Mouse (Mus musculus): ENCODE data around the gene Upk3b. TPM values are rescaled to one million over a fixed set of nuclear protein-coding genes. Genes with fewer than 3 reads are reported as not detected.

The Upk3b gene
- 1 to 10 TPM; 5.3 to 6.8 TPM for total RNA-seq (2021)
- long read RNA-seq, experiment 1, transcript Upk3b-201 (6 exons, 3,530 nt) = major isoform, 8 of 9 reads
- long read RNA-seq, experiment 1, partial matches to known transcripts = 1 of 9 reads
- long read RNA-seq, experiment 1, other reads (novel, unspliced or antisense) = 0 of 9 reads
- long read RNA-seq, experiment 2, partial matches to known transcripts = 0 of 2 reads
- long read RNA-seq, experiment 2, other reads (novel, unspliced or antisense) = 0 of 2 reads

GRCm38 (mm10) chr5:136038258-136039214, at the start of gene Upk3b:
Gene Upk3b, plus strand, starts transcription at chr5:136038496.
- no peak for DNase-seq

GRCm38 (mm10) chr5:135990601-135991000, 47.7 kb upstream of the Upk3b start:
- no peak for DNase-seq

DNA sequence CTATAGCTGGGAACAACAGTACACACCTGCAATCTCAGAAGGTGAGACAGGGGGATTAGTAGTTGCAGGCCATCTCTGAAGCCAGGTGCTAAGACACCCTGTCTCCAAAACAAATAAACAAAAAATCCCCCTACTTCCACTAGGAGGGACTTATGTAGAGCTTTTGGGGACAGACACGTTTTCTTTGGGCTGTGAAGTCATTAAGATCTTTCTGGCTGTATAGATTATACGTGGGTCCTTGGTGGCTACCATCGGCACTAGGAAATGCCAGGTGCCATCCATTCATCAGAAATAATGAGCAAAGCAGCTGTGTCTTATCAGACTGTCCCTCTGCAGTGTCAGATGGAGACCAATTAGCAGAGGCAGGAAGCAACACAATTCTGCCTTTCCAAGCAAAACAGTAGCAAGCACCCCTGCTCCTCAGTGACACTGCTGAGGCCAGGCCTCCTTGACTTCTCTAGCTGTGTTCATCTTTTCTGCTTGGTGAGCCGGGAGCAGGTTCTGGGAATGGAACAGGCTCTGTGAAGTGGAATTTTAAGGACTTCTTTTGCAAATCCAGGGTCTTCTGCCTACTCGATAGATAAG, 44.8 kb upstream of the Upk3b start:
- DNase-seq = no peak

GRCm38 (mm10) chr5:135994335-135994724, 44.0 kb upstream of the Upk3b start:
- DNase-seq = no peak

DNA sequence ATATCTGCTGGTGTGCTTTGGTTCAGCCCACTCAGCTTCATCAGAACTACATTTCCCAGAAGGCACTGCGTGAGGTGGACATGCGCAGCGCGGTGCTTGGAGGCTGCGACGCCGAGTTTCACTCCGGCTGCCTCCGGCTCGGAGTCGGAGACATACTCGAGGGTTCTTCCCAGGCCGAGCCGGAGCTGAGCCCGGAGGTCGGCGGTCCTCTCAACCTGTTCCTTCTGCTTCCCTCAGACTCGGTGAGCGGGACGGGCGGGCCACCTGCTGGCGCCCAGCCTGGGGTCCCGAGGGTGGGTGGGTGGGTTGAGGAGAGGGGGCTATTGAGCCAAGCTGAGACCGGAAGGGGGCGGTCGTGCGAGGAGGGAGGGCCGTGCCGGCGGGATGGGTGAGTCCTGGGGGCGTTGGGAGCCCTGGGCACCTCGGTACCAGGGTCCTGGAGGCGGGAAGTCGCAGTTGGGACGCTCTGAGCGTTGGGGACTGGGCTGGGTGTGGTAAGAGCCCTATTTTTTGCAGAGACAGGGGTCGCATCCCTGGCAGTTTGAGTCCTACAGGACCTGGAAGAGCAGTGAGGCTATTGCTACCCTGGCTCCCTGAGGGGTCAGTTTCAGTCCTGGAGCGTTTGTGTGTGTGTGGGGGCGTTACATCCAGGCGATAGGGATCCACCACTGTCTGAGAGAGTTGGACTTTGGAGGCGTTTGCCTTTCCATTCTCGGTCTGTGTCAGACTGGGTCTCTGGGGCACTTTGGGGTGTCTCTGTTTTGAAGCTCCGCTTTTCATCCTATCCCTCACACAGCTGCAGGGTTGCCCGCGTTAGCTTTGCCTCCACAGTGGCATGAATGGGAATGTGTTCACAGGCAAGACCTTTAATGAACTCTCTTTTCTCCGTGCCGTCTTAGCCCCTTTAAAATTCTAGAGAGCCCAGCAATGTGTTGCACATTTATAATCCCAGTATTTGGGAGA, 43.3 kb upstream of the Upk3b start, which contains the start of gene Dtx2:
Dtx2 (plus strand) TSS at position 76 of the 963 bp plus-strand sequence.
- peak; percentile 90 to 93 for DNase-seq

- peak in 1 of 2 experiments; percentile 30 for DNase-seq
Measured at GRCm38 (mm10) chr5:135996162-135996561, 42.1 kb upstream of the Upk3b start.

GRCm38 (mm10) chr5:136001222-136001621, 37.1 kb upstream of the Upk3b start:
- no peak for DNase-seq

DNA sequence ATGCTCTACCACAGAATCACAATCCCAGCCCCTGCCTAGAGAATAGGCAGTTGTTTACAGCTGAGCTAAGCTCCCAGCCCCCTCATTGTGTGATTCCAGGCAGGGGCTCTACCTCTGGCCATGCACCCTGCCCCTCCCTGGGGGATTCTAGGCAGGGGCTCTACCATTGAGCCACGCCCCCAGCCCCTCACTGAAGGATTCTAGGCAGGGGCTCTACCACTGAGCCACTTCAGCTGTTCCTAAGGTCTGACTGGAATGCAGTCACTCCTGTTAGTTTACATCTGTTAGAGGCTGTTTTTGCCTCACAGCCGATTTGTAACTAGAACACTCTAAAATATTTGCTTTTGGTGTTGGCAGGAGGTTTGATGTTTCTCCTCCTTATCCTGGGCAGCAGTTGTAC, 36.0 kb upstream of the Upk3b start:
- no peak for DNase-seq

DNA sequence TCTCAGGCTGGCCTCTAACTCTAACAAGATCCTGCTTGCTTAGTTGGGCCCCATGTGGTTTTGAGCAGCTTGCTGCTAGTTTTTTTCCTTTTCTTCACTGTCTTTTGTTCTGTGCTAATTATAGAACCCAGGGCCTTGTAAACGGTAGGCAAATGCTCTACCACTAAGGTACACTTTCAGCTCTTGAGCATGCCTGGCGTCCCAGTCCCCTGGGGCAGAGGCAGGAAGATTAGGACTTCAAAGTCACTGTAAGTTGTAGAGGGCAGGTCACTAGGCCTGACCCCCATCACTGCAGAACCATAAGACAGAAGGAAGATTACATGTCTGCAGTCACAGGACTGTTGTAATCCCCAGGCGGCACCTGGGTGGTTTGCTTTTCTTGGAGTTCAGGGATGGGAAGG, 35.5 kb upstream of the Upk3b start:
- no peak for DNase-seq

DNA sequence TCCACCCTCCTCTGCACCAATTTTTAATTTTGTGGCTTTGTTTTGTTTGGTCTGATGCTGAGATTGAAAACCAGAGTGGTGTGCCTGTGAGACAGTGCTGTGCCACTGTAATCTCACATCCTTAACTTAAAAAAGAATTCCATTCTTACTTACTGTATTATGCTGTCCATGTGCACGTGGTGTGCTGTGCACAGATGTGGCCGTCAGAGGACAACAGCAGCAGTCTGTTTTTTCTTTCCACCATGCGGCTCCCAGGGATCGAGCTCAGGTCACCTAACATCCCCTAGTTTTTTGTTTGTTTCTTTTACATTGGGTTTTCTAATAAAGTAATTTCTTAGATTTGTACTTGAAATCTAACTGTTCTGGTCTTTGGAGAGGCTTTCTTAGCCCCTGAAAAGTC, 33.8 kb upstream of the Upk3b start:
- DNase-seq = no peak

DNA sequence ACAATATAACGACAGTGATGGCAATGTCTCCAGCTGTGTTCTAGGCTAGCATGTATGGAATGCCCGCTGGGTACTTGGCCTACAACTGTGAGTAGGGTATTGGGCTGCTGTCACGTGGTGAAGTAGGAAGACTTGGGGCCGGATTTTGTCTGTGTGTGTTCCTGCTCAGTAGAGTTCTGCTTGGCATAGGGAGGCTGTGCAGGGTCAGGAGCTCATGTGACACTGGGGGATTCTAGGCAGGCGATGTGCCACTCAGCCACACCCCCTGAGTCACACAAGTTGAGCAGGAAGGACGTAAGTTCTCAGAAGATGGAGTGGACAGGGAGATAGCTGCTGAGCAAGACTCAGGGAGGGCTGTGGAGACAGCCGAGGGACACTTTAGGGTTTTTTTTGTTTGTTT, 30.6 kb upstream of the Upk3b start:
- DNase-seq = peak; percentile 37 to 40

GRCm38 (mm10) chr5:136014877-136015276, 23.4 kb upstream of the Upk3b start:
- DNase-seq = peak in 1 of 2 experiments; percentile 47

- peak in 1 of 2 experiments; percentile 23 for DNase-seq
Measured at GRCm38 (mm10) chr5:136015586-136015985, 22.7 kb upstream of the Upk3b start.

DNA sequence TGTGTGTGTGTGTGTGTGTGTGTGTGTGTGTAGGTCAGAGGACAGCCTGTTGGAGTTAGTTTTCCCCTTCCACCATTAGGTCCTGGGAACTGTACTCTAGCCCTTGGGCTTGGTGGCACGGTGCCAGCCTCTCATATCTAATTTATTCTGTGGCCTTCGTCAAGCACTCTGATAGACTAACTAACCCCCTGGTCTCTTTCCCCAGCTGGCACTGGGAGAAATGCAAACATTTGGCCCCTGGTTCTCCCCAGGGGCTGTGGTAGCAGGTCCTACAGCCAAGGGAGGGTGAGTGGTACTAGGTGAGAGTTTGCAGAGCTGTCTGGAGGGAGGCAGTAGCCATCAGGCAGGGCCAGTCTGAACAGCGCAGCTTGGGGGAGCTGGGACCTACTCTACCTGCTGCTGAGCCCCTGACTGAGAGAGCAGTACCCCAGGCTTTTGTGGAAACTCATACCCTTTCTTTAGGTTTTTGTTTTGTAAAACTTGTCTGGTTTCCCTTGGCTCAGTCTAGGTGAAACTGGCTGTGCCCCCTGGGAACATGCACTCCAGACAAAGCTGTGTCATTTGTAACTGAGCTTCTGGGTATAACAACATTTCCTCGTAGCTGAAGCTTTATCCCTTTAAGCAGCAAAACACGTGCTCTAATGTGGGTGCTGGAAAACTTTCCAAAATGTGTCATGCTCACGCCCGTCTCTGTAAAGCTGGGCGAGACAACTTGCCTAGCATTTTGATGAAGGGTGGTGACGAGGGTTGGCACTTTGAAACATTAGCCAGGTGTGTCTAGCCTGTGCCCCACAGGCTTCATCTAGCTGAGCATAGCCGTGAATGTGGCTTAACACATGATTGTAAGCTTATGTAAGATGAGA, 22.1 kb upstream of the Upk3b start:
- peak; percentile 70 to 79 for DNase-seq

DNA sequence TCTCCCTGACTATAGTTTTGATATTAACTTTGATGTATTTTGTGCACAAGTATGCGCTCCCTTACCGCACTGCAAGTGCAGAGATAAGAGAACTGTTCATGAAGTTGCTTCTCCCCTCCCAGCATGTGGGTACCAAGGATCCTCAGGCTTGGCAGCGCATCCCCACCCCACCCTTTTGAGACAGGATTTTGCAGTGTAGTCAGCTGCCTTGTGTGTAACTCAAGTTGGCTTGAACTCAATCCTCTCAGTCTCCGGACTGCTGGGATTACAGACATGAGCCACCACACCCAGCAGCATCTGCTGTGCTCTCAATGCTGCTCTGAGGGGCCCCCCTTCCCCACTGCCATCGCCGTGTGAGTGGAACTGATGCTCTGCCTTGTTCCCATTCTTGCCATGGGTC, 21.0 kb upstream of the Upk3b start:
- DNase-seq = no peak

GRCm38 (mm10) chr5:136018726-136019125, 19.6 kb upstream of the Upk3b start:
- DNase-seq = no peak

DNA sequence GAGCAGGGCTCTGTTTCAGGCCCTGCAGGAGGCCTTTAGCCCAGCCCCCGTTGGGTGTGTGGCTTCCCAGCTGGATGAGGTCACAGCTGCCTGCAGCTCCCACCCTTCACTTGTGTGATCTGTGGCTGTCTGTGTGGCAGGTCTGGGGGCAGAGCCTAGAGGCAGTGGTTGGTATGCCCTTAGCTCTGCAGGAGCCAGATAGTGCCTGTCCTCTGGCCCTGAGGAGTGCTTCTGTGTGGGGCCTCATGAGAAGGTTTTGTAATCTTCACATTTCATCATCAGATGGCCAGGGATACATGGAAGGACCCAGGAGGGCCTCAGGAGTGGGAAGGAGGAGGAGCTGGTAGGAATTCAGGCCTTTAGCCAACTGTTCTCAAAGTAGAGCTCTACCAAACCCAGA, 18.4 kb upstream of the Upk3b start:
- DNase-seq = peak in 1 of 2 experiments; percentile 25

DNA sequence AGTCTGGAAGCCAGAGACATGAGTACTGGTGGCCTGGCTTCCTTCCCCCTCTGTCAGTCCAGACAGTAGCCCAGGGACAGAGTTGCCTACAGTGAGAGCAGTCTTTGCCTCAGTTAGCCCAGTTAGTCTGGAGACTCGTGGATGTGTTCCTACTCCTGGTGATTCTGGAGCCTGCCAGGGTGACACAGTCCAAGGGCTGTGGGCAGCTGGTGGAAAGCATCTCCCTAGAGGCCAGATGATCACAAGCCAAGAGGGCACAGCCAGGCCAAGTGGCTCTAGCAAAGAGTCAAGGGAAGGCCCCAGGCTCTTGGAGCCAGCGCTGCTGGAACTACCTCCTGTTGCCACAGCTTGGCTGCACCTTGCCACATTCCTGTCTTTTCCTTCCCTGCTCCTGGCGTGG, 12.6 kb upstream of the Upk3b start:
- DNase-seq = peak; percentile 27 to 43

DNA sequence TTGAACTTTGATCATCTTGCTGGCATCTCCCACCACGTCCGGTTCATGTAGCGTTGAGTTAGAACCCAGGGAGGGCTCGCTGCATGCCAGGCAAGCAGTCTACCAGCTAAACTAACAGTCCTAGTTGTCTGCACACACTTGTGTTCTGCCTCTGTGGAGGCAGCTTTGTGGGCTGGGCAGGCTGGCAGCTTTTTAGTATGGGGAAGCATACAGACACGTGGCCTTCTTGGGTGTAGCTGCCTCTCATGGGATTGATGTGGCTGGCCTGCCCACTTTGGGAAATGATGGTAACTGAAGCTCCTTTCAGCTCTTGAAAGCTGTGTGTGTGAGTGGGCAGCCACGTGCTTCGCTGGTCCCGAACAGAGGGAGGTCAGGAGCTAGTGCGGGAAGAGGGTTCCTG, 11.4 kb upstream of the Upk3b start:
- DNase-seq = no peak

DNA sequence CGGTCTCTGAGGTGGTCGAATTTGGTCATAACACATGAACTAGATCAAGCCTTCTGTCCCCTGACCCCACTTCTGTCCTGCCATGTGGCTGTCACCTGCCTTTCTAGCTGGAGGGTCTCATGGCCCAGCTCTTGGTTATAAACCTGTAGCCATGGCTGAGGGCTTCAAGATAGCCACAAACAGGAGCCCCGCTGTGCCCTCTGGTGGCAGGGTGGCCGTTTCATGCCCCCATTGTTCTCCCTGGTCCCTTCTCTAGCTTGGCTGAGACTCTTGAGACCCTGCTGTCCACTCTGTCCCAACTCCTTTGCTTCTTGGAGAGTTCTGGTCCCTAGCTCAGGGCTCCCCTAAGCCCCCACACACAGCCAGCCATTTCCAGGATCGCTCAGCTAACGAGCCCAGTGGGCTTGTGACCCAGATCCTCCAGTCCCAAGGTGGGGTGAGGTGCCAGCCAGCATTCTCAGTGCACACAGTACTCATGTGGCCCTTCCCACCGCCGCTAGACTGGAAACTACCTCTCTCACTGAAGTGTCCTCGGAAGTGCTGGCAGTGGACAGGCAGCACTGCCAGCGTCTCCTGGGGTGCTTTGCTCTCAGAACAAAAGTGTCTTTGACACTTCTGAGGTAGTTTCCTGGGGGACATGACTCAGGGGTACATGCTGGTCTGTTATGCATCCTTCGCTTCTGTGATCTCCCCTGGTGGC, 10.5 kb upstream of the Upk3b start:
- no peak for DNase-seq

Data from adrenal gland, postnatal 36 days (tissue).